Mouse (Mus musculus) lung, adult 2 months (tissue): Measurements from ENCODE around the gene Mvb12a.

ENCODE experiments used
- CTCF ChIP-seq: fragments of 200-500 bp; IDR thresholded peaks from 2 replicates; pipeline ENCODE4 v1.5.1; 2011; ENCODE audit warnings: mild to moderate bottlenecking, low read length, control low read depth; ENCODE audit not compliant: insufficient read depth
- POLR2A ChIP-seq: fragments of 200-500 bp; IDR thresholded peaks from 2 replicates; pipeline ENCODE4 v1.6.1; 2011; ENCODE audit warnings: low read depth, mild to moderate bottlenecking, control low read depth, low read length, borderline replicate concordance; ENCODE audit errors: extremely low read depth

- TF ChIP-seq POLR2A = no peak
- no peak for TF ChIP-seq CTCF
These were observed 15.4 kb upstream of the Mvb12a start for GRCm38 (mm10) chr8:71527162-71527870.
